Mouse (Mus musculus): ENCODE results near the gene 4930524J08Rik.
A peak's percentile ranks its signal among the peaks of the same experiment; 100 is the strongest.

4930524J08Rik gene

DNA sequence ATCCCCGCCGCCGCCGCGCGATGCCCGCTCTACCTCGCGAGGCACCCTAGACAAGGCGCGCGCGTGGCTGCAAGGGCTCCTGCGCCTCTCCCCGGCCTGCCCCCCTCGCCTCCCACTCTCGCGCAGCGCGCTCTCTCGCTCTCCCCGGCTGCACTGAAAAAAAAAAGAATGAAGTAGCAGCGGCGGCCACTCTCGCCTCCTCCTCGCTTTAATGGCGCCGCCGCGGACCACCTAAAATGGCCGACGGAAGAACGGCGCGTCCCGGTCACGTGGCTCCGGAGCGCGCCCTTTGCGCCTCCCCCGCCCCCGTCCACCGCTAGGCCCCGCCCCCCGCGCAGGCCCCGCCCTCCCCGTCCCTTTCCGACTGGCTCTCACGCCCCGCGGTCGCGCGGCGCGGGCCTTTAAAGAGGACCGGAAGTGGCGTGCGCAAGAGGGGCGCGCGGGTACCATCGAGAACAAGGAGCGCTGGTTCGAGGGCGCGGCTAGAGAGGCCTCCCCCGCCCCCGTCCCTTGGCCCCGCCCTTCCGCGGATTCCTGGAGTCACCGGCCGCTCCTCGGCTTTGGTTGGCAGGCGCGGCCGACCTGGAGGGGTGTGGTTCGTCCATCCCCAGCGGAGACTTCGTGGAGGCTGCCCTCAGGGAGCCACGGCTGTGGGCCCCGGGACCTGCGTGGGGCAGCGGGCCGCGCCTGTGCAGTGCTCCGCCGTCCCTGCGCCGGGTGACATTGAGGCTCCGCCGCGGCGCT lies at the start of gene 4930524J08Rik, which contains the start of gene Hnrnpd:
TSS of gene 4930524J08Rik (plus strand) at position 363 of the 744 bp plus-strand sequence.
TSS of gene Hnrnpd (minus strand) at position 240 of the 744 bp plus-strand sequence.
- peak; percentile 100 for DNase-seq (ENCODE audit: inconsistent ontology term)

DNA sequence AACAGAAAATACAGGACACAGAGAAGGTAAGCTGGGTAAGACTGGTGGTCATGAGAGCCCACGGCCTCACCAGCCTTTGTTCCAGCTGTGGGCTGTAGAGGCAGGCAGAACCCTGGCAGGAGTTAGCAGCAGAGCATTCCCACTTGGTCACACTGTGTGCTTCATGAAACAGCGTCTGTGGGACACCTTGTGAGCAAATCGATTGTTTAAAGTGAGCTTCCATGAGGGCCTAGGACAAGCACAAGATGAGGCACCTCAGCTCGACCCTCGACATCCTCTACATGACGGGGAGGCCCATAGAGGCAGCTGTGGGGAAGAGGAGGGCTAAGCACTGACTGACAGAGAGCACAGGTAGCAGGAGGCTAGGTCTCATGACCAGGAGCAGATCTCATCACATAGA lies 47.0 kb upstream of the 4930524J08Rik start:
- DNase-seq (ENCODE audit: inconsistent ontology term): no peak

DNA sequence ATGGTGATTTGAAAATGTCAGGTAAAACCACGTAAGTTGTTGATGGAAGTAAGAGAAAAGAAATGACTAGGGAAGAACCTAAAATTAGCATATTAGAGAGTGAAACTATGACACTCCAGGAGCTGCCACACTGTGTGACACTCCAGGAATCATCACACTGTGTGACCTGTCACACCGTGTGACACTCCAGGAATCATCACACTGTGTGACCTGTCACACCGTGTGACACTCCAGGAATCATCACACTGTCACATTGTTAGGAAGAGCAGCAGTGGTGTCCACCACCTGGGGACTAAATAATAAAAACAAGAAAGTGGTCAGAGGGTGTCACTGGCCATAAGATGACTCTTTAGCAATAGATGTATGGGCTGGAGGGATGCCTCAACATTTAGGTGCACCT lies 39.4 kb upstream of the 4930524J08Rik start:
- no peak for DNase-seq (ENCODE audit: inconsistent ontology term)

DNA sequence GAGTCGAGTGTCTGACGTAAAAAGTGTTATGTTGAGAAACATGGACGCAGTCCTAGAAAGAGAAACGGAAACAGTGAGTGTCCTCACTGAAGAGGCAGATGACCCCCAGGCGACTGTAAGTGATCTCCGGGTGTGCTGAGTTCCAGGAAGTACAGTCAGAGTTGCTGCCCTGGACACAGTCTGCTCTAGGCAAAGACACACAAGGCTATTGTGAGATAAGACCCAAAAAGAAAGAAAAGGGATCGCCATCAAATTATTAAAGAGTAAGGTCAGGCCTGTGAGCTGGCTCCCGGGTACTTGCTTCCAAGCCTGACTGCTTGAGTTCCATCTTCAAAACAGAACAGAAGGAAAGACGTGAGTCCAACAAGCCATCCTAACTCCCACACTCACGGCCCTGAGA lies 37.6 kb upstream of the 4930524J08Rik start:
- DNase-seq (ENCODE audit: inconsistent ontology term): no peak

DNA sequence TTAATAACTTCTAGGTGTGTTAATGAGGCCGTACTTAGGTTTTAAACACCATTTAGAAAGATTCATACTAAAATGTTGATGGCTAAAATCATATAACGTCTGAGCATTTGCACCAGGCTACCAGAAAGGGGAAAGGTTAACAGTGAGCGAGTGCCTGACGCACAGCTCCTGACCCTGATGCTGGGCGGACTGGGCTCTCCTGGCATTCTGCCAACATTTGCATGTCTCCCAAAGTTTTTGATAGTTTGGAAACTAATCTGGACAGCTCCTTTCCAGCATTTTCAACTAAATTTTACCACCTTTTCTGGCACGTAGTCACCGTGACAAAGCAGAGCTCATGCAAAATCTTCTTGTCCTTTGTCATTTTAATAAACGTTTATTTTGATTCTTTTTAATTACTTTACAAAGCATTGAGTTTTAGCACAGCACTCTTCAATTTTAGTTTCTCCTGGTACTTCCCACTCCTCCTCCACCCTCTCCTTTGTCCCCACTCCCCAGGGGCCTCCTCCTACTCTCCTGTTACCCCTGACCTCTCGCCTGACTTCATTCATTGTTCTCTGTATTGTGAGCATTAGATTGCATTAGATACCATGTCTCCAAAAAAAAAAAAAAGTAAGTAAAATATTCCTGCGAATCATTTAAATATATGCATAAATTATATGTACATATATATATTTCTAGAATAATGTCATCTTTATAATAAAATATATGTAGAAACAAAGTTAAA lies 36.9 kb upstream of the 4930524J08Rik start:
- no peak for DNase-seq (ENCODE audit: inconsistent ontology term)

DNA sequence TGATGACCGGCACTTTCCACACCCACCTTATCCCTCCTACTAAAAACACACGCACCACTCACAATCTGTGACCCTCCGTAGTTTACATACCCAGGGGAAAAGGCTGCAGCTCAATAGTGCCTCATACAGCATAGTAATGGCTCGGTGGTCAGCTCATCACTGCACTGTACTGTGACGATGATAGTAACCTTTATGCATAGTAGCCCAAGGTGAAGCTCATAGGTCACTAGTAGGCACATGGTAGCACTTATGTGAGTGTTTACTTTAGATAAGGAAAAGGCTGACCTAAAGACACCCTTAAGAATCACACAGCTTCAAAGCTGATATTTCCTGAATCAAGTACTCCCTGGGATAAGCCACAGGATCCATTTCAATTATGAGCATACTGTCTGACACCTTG lies 26.3 kb upstream of the 4930524J08Rik start:
- DNase-seq (ENCODE audit: inconsistent ontology term): no peak

DNA sequence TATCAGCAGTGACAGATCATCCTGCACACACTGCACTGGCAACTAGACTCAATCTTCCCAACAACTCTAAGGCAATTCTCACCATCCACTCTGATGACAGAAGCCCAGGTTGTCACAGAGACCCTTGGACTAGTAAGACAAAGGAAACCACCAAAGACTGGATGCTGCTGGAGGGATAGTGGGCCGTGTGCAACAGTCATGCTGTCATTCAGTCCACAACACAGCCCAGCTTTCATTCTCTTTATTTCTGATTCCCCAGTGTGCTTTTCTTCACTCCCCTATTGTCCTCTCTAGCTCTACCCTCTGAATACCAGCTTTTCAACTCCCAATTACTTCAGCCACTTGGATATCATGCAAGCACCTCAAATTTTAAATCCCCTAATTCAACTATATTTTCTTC lies 25.0 kb upstream of the 4930524J08Rik start:
- no peak for DNase-seq (ENCODE audit: inconsistent ontology term)

DNA sequence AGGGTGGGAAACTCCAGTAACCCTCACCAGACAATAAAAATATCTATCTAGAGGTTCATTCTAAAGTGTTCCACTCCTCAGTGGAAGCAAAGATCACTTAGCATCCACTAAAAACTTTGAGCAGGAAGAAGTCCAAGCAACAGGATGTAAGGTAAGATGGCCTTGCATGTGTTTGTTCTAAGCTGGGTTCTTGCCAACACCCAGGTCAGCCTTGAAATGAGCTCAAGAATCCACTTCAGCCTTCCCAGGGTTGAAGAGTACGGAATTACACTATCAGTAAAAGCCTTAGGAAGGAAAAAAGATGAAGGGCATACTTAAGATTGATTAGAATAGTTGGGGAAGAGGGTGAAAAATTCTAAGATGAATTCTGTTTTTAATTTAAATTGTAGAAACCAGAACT lies 20.2 kb upstream of the 4930524J08Rik start:
- DNase-seq (ENCODE audit: inconsistent ontology term): no peak

DNA sequence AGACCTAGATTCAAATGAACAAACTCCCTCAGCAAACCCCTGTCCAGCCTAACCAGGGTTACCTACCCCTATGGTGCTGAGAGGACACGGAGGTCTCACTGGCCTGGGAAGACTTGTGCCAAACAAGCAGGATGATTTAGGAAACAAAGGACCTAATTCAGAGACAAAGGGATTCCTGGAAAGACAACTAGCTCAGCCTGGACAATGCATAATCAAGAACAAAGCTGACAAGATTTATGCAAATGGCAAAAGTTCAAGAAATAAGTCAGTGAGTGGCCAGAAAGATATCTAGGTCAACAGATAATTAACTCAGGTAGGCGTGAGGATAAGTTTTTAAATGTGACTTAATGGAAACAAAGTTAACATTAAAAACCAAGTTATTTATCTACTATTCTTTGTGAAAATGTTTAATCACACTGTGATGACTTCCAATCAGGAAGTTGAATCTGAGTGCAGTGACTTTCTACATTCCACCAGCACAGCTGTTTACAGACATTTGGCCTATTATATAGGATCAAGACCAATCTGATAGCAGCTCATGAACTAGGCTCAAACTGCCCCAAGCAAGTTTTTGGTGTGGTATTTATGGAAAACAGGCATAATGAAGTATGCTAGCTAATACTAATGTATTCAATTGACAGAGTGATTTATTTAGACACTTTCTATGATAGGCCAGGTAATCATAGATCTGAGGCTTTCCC lies 19.5 kb upstream of the 4930524J08Rik start:
- peak; percentile 67 for DNase-seq (ENCODE audit: inconsistent ontology term)

DNA sequence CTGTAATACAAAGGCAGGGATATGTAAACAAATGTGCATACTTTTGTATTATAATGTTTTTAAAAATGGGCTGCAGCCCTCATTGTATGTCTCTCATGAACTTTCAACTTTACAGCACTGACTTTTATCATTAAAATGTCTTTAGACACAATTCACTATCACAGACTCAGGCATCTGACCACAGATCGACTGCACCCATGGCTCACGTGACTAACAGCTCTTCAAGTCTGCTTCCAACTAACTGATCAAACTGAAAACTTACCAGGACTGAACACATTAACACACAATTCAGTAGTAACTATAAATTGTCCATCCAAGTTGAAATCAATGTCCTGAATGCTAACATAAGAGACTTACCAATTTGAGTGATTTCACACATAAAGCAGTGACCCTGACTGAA lies 18.9 kb upstream of the 4930524J08Rik start:
- no peak for DNase-seq (ENCODE audit: inconsistent ontology term)

DNA sequence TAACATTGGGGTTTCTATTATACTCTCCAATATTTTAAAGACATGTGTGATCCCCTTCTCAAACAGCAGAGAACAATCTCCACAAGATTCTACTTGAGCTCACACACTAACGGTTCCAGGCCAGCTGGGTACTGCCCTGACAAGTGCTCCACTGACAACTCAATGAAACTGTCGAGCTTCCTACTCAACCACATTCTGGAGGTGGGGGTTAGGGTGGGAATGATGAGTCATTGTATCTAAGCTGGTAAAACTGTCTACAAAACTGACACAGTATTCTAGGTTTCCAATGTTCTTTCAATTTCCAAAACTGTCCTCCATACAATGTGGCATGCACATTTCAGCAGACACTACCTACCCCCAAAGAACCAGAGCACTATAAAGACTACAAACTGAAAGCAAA lies 4.9 kb upstream of the 4930524J08Rik start:
- DNase-seq (ENCODE audit: inconsistent ontology term): peak; percentile 86

DNA sequence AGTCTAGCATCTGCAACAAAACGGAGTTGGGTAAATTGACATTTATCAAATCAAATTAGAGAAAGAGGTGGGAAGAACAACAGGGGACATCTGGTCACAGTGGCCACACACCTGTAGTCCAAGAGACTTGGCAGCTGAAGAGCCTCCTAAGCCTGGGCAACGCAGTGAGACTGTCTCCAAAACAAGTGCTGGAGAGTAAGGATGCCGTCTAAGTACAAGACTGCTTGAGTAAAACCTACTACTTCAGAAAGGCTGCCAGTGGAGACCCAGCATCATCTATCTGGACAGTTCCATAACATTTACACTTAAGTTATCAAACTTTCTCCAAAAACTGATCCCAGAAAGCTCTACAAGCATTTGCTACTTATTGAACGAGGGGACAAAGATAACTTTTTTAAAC lies 3.8 kb upstream of the 4930524J08Rik start:
- DNase-seq (ENCODE audit: inconsistent ontology term): no peak

DNA sequence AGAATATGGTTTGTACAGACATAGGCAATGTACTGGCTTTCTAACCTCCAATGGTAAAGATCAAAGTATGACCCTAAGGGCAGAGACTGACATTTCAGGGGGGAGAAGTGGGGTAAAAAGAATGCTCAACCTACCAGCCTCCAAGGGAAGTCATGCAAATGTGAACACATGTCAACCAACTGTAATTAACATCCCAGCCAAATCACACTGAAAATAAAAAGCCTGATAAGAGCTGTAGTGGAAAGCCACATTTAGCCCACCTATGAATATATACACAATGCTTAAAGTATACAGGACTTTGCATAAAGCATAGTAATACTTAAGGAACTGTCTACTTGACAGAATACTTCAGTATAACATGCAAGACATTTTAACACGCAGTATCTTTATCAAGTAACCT lies 3.1 kb upstream of the 4930524J08Rik start:
- DNase-seq (ENCODE audit: inconsistent ontology term): no peak

DNA sequence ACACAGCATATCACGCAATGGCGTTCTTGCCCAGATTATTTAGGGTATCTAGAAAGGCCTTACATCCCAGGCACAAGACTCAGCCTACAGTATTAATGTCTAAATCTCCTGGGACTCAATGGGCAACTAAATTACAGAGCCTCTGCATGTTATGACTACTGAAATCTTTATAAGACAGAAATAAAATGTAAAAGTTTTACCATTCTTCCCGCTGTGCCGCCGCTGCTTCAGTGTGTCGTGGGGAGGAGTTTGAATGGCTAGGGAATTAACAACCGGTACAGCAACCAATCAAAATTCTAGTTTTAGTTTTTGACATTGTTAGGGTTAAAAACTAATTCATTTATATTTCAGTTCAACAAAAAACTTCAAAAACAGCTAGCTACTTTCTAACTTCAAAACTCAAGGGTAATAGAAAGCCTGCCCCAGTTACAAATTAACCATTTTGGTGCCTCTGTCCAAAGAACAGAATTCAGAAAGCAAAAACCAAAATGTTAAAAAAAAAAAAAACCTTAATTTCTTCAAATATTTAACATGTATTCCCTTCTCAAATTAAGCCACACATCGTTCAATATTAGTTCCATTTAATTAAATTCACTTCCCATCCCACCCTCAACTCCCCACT lies 2.4 kb upstream of the 4930524J08Rik start:
- DNase-seq (ENCODE audit: inconsistent ontology term): peak; percentile 39

DNA sequence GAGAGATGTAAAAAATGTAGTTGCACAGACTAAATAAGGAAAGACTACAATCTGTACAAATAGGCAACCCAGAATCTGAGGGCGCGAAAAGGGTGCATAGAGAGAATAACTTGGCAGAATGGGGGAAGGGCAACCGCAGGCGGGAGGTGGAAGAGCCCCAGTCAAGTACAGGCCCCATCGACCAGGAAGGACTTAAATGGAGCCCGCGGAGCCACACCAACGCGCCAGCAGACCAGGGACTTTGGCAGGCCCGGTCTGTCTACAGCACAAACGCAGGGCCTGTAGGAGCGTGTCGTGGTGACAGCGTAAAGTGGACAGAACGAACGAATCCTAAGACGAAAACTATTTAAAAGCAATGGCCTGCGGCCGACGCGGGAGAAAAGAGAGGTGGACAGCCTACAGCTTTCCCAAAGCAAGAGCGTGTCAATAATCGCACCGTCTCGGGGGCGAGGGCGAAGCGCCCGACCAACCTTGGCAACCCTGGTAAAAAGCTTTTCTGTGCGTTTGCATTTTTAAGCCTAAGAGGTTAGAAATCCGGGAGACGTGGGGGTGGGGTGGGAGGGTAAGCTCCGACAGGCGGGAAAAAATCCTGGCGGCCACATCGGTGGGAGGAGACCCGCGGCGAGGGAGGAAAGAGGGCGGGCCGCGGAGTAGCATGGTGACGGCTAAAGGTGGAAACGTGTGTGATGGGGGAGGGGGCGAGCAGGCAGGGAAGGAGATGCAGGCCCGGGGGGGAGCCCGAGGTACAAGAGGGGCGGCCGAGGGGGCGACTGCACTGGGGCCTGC lies 1.2 kb upstream of the 4930524J08Rik start:
- DNase-seq (ENCODE audit: inconsistent ontology term): peak; percentile 87

DNA sequence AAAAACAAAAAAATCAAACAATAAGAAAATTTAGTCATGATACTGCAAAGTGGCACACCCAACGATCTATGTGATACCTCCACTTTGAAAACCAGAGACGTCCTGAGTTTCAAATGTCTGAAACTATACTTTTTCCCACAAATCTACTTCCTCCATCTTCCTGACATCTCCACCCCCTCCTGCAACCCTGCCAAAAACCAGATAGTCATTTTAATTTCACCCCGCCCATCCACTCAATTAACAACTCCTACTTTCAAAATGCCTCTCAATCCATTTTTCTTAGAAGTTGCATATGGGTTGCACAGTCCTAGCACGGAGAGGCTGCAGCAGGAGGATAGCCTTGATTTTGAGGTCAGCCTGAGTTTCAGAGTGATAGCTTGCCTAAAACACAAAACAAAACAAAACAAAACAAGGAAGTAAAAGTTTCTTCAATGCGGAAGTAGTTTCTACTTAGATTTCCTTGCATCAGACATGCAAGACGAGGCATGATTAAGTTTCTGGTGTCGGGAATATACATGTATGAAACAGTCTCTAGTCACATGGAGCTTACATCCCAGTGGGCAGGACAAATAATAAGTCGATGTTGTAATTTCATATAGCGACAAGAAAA lies 4.7 kb downstream of the 4930524J08Rik start:
- no peak for DNase-seq (ENCODE audit: inconsistent ontology term)

DNA sequence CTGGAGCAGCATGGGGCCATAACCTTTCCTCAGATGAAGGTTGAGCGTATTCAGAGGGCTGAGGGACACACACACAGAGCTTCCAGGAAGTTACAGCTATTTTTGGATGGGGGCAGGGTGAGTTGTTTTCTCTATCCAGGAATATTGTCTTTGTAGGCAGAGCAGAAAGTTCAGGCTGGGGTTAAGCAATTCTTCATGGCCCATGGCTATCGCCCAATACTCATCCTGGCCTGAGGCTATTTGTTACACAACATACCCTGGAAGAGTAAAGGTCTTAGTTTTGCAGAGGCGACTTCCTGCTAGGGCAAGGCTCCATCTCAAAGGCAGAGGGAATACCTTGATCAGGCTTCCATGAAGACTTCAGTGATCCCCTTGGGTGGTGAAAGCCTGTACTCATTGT lies 15.3 kb downstream of the 4930524J08Rik start:
- no peak for DNase-seq (ENCODE audit: inconsistent ontology term)

DNA sequence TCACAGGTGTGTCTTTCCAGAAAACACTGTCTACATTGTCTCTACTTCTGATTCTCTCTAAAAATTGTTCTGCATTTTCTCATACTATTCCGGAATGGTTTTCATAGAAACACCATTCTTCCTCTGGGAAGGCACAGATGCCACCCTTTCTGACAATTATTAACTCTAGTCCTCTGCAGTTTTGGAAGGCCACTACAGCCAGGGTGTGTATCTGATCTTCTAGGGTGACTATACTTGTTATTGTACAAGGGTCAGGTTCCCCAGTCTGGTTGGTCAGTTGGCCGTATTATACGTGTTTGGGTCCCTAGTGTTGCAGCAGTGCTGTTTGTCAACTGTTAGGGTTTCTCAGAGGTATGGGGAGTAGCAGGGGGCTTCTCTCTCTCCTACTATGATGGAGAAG lies 15.8 kb downstream of the 4930524J08Rik start:
- DNase-seq (ENCODE audit: inconsistent ontology term): no peak

DNA sequence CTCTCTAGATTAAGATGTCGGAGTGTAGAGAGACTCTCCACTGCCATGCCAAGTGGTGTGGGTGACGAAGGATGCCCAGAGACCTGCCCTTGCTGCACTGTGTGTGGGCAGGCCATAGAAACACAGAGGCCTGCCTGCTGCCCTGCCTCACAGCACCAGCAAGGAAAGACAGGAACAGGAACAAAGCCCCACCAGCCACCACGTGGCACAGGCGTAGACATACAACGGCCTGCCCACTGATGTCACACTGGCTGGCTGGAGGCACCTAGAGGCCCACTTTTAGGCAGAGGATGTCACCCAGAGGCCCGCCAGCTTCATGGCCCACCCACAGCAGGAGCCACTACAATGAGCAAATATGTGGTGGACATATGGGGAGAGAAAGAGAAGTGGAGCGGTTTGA lies 21.2 kb downstream of the 4930524J08Rik start:
- DNase-seq (ENCODE audit: inconsistent ontology term): no peak

DNA sequence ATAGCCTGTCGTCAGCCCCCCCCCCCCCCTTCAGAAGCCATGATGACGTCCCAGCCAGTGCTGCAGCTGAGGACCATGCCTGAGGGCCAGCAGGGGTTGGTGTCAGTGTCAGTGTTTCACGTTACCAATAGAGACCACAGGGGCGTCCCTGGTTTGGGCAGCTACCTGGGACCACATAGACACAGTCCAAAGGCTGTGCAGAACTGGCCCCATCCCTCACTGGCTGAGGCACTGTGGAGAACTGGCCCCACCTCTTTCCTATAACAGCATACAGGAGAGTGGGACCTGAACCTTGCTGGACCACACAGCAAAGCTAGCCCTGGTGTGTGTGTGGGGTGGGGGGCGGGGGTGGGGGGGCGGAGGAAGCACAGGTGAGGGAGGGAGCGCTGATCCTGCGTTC lies 21.6 kb downstream of the 4930524J08Rik start:
- DNase-seq (ENCODE audit: inconsistent ontology term): no peak

DNA sequence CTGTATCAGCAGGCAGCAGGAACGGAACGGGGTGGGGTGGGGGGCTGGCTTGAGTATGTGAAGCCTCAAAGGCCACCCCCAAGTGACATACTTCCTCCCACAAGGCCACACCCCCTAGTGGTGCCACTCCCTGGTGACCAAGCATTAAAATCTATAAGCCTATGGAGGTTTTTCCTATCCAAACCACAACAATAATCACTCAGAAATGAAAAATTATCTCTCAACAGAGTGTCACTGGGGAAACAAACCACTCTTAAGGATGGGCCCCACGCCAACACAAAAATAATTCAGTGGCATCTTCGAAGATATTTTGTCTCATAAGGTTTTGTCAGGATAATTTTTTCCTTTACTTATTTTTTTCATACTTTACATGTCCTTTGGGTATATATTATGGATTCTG lies 25.0 kb downstream of the 4930524J08Rik start:
- DNase-seq (ENCODE audit: inconsistent ontology term): no peak

All from Muller cell, postnatal 12 days (primary cell).